Mouse (Mus musculus) testis, adult 2 months (tissue): ENCODE results near the gene Bmpr1a. TPM values are rescaled to one million over a fixed set of nuclear protein-coding genes. Genes with fewer than 3 reads are reported as not detected.

ENCODE experiments used
- H3K27ac ChIP-seq: fragments of 200-500 bp; 2 replicates; pipeline ENCODE4 v1.5.1; 2012; ENCODE audit warnings: low read depth, low read length; ENCODE audit not compliant: control insufficient read depth, insufficient read depth
- H3K27me3 ChIP-seq: fragments of 200-500 bp; 2 replicates; pipeline ENCODE4 v1.6.1; 2012; ENCODE audit warnings: mild to moderate bottlenecking, low read length, moderate library complexity; ENCODE audit not compliant: control insufficient read depth, insufficient read depth
- H3K36me3 ChIP-seq: fragments of 200-500 bp; 2 replicates; pipeline ENCODE4 v1.6.1; 2012; ENCODE audit warnings: mild to moderate bottlenecking, low read length; ENCODE audit not compliant: control insufficient read depth, insufficient read depth
- H3K4me1 ChIP-seq: fragments of 200-500 bp; 2 replicates; pipeline ENCODE4 v1.6.1; 2012; ENCODE audit warnings: low read length; ENCODE audit not compliant: control insufficient read depth, insufficient read depth
- H3K4me3 ChIP-seq: fragments of 200-500 bp; 2 replicates; pipeline ENCODE4 v1.5.1; 2012; ENCODE audit warnings: low read depth, mild to moderate bottlenecking, low read length, moderate library complexity, mixed read lengths; ENCODE audit not compliant: control insufficient read depth
- CTCF ChIP-seq: fragments of 200-500 bp; IDR thresholded peaks from 2 replicates; pipeline ENCODE4 v1.5.1; 2012; ENCODE audit warnings: low read depth, mild to moderate bottlenecking, inconsistent platforms, low read length, moderate library complexity; ENCODE audit not compliant: control insufficient read depth, insufficient read depth, insufficient replicate concordance
- POLR2A ChIP-seq: fragments of 200-500 bp; IDR thresholded peaks from 2 replicates; pipeline ENCODE4 v1.6.1; 2012; ENCODE audit warnings: low read depth, mild to moderate bottlenecking, inconsistent platforms, low read length, moderate library complexity; ENCODE audit not compliant: control insufficient read depth
- polyA plus RNA-seq: library from polyadenylated mRNA; depleted of rRNA; stranded (reverse); fragments of >200 nt; gene quantifications from 2 replicates; pipeline ENCODE4 v1.2.3, GENCODE M21; 2012

Gene Bmpr1a
- polyA plus RNA-seq, 1 experiment: 5.9 TPM

DNA sequence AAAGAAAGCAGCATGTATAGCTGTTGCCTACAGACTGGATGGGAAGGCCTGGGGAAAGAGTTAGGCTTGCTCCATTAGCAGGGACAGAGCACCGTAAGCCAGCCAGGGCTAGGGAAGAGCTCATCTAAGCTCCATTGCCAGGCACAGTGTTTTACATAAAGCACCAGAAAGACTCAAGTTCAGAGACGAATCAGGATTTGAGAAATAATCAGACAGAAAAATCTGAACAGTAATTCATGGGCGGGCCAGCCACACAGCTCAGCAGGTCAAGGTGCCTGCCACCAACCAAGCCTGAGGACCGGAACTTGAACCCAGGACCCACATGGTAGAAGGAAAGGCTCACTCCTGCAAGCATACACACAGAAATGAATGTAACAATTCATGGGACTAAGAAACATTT lies 3.5 kb downstream of the Bmpr1a start:
- H3K4me3 ChIP-seq: no peak overlapping the region
- no peak for TF ChIP-seq POLR2A
- TF ChIP-seq CTCF: no peak
- H3K27me3 ChIP-seq: no peaks in the 10 kb centered on the region
- H3K36me3 ChIP-seq: no peaks in the 10 kb centered on the region
- H3K27ac ChIP-seq: no peak overlapping the region
- no peaks in the 10 kb centered on the region; the same call in 1 of the 2 replicates for H3K4me1 ChIP-seq

DNA sequence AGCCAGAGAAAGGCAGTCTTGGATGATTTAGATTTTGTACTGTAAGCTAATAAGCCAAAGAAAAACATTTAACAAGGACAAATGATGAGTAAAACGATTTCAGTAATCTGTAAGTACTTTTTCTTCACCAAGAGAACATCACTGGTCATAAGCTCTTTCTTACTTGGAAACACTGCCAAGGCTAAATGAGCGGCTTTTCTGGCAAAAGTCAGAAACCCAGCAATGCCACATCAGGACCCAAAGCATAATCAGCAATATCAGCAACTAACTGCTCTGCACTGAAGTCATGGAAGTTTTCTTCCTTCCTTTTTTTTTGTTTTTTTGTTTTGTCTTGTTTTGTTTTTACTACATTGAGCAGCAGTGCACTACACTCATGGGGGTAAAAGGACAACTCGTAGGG lies 5.8 kb downstream of the Bmpr1a start:
- TF ChIP-seq CTCF: no peak
- no peak for TF ChIP-seq POLR2A
- Histone ChIP-seq H3K4me1 (no peaks in the 10 kb centered on the region; the same call in 1 of the 2 replicates), H3K36me3 (no peaks in the 10 kb centered on the region), H3K27me3 (no peaks in the 10 kb centered on the region), H3K27ac (no peak overlapping the region), H3K4me3 (no peak overlapping the region)

DNA sequence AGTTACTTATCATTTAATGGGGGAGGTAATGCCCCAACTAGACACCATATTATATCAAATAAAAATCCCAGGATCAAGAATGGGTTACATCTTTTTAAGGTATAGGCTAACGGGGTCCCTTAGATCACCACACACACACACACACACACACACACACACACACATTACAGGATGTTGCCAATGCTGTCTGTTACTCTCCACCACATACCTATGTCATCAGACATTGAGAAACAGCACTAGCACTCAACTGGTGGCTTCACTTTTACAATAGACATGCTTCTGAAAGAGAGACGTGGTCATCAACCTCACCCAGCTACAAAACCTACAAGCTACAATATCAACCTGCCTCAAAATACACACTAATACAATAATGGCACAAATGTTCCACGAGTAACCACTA lies 9.5 kb downstream of the Bmpr1a start:
- Histone ChIP-seq H3K27me3 (no peaks in the 10 kb centered on the region), H3K36me3 (no peaks in the 10 kb centered on the region), H3K4me1 (no peaks in the 10 kb centered on the region), H3K4me3 (no peak overlapping the region), H3K27ac (no peak overlapping the region)
- TF ChIP-seq CTCF (no peak), POLR2A (no peak)

DNA sequence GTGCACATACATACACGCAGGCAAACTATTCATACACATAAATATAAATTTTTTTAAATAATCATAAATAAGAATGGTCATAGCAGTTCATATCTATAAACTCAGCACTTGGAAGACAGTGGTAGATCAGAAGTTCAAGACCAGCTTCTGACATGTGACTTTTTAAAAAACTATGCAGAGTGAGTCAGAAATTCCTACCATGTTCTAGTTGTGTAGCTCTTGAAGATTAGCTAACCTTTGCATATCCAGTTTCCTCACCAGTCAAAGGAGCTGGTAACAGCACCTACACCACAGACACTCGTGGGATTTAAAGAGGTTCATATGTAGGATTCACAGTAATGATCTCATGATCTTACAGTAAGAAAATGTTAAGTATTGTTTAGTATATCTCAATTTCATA lies 10.5 kb downstream of the Bmpr1a start:
- Histone ChIP-seq H3K27me3 (no peaks in the 10 kb centered on the region), H3K36me3 (no peaks in the 10 kb centered on the region), H3K4me3 (no peak overlapping the region), H3K27ac (no peak overlapping the region), H3K4me1 (no peaks in the 10 kb centered on the region)
- TF ChIP-seq CTCF: no peak
- TF ChIP-seq POLR2A: no peak

DNA sequence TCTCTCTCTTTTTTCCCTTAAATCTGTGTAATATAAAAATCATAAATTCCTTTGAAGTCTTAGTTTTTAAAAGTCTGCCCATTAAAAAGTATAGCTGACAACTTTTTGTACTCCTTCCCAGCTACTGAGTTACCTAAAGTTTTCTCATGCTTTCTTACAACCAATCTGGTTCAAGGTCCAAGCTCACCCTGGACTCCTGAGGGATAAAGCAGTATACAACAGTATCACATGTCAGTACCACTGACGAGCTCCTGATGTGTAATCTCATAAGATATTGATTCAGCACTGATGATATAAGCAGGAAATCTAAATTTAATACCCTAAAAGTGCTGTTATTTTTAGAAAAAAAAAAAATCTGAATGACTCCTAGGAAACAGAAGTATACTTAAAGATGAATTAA lies 12.2 kb downstream of the Bmpr1a start:
- Histone ChIP-seq H3K27ac (no peak overlapping the region), H3K4me3 (no peak overlapping the region), H3K4me1 (no peaks in the 10 kb centered on the region), H3K36me3 (no peaks in the 10 kb centered on the region), H3K27me3 (no peaks in the 10 kb centered on the region)
- TF ChIP-seq POLR2A (no peak), CTCF (no peak)

DNA sequence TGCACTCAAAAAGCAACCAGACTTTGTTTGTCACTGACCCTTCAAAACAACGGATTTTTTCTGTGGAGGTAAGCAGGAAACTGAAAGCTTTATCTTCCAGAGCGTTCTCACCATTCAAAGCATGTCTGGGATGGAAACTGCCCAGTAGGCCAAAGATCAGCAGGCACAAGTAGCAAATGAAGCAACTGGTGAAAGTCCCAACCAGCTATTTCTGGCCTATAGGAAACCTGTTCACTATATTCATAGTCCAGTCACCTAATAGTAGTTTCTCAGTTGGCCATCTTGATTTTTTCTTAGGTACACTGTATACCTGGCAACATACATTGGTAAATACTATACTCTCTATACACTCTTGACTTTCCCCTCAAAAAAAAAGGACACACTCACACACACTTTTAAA lies 13.2 kb downstream of the Bmpr1a start:
- Histone ChIP-seq H3K4me1 (no peaks in the 10 kb centered on the region), H3K27ac (no peak overlapping the region), H3K36me3 (no peaks in the 10 kb centered on the region), H3K4me3 (no peak overlapping the region), H3K27me3 (no peaks in the 10 kb centered on the region)
- TF ChIP-seq CTCF: no peak
- no peak for TF ChIP-seq POLR2A

DNA sequence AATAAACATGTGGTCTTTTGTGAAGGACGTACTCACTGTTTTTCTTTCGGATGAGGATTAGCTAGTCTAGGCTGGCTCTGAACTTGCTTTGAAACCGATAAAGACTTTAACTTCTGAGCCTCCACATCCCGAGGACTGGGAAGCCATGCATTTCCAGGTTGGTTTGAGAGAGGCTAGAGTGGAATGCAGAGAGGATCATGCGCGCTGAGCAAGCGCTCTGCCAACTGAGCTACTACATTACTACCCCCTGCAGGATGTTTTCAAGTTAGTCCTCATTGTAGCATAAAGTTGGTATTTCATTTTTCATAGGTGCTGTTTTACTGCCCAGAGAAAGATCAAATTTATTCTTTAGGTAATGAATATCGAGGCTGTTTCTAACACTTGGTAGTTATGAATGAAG lies 17.0 kb downstream of the Bmpr1a start:
- no peak overlapping the region for H3K4me3 ChIP-seq
- H3K27ac ChIP-seq: no peak overlapping the region
- H3K27me3 ChIP-seq: no peaks in the 10 kb centered on the region
- no peaks in the 10 kb centered on the region for H3K4me1 ChIP-seq
- no peak for TF ChIP-seq POLR2A
- TF ChIP-seq CTCF: no peak
- H3K36me3 ChIP-seq: no peaks in the 10 kb centered on the region
